Mouse (Mus musculus) frontal cortex, postnatal 25 days (tissue): ENCODE results near the gene Zscan26.
"Not testable (repeated sequence)": the region's sequence is repeated elsewhere in the genome, so short reads cannot be mapped to it uniquely, and the experiment has no call there.

ENCODE experiments used
- DNase-seq, 2 experiments: peaks; one replicate each; pipeline ENCODE4 v3.0.0; 2022; ENCODE audit warnings: low spot score in 2 of 2

Zscan26 gene

GRCm38 (mm10) chr13:21427631-21428030, 25.9 kb downstream of the Zscan26 start:
- DNase-seq: no peak

- DNase-seq: no peak
Measured at GRCm38 (mm10) chr13:21423301-21423700, 30.2 kb downstream of the Zscan26 start.

GRCm38 (mm10) chr13:21418865-21419264, 34.7 kb downstream of the Zscan26 start:
- no peak for DNase-seq

GRCm38 (mm10) chr13:21417298-21418010, 36.1 kb downstream of the Zscan26 start:
- DNase-seq: no peak

- DNase-seq: no peak
Measured at GRCm38 (mm10) chr13:21415750-21416149, 37.8 kb downstream of the Zscan26 start.

GRCm38 (mm10) chr13:21415266-21415665, 38.3 kb downstream of the Zscan26 start:
- DNase-seq: no peak

- DNase-seq: no peak
Measured at GRCm38 (mm10) chr13:21414231-21415212, 39.0 kb downstream of the Zscan26 start.

- DNase-seq: no peak
Measured at GRCm38 (mm10) chr13:21408805-21409459, 44.6 kb downstream of the Zscan26 start.

- DNase-seq: peak; percentile 53 to 73
Measured at GRCm38 (mm10) chr13:21407969-21408804, 45.3 kb downstream of the Zscan26 start.

GRCm38 (mm10) chr13:21407341-21407740, 46.2 kb downstream of the Zscan26 start:
- no peak for DNase-seq

GRCm38 (mm10) chr13:21402848-21403247, 50.7 kb downstream of the Zscan26 start:
- DNase-seq: no peak

GRCm38 (mm10) chr13:21402287-21402846, 51.2 kb downstream of the Zscan26 start, which contains the start of gene Zkscan3:
Gene Zkscan3 (minus strand): TSS chr13:21402755.
- peak; percentile 65 to 72 for DNase-seq

- DNase-seq: no peak
Measured at GRCm38 (mm10) chr13:21401636-21402286, 51.8 kb downstream of the Zscan26 start.

- DNase-seq: no peak
Measured at GRCm38 (mm10) chr13:21401166-21401565, 52.4 kb downstream of the Zscan26 start.

- no peak for DNase-seq
Measured at GRCm38 (mm10) chr13:21397486-21397885, 56.0 kb downstream of the Zscan26 start.

GRCm38 (mm10) chr13:21396048-21396447, 57.5 kb downstream of the Zscan26 start:
- DNase-seq: not testable (repeated sequence)

GRCm38 (mm10) chr13:21395623-21396022, 57.9 kb downstream of the Zscan26 start:
- no peak for DNase-seq

GRCm38 (mm10) chr13:21395211-21395610, 58.3 kb downstream of the Zscan26 start:
- no peak for DNase-seq
